Mouse (Mus musculus) layer of hippocampus, postnatal 14 days (tissue): ENCODE measurements at regions not wholly inside any gene's neighbourhood (a gene's known extent, or its start where the extent isn't known, plus 50 kb on each side); places are given as distances from the start of the nearest gene placed in this dataset.

Experiments
- DNase-seq, 2 experiments: peaks; one replicate each; pipeline ENCODE4 v3.0.0; 2021 to 2022; ENCODE audit warnings: low spot score in 2 of 2, mixed read lengths in 1 of 2

DNA sequence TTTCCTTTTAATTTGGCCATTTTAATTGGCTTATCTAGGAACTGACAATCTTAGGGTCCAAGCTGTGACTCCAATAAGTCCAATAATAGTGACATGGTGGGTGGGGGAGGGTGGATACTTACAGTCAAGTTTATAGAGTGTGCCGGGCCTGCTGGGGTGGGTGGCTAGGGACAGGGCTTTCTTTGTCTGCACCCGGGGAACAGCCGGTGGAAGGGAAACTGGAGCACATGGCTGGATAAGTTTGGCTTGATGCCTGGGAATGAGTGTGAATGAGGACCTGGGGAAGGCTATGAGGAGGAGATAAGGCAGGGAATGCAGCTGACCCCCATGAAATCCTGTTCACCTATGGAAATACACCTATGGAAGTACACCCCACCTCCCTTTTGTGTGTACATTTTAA is 81.7 kb upstream of the Cers4 start:
- peak in 1 of 2 experiments; percentile 39 for DNase-seq

DNA sequence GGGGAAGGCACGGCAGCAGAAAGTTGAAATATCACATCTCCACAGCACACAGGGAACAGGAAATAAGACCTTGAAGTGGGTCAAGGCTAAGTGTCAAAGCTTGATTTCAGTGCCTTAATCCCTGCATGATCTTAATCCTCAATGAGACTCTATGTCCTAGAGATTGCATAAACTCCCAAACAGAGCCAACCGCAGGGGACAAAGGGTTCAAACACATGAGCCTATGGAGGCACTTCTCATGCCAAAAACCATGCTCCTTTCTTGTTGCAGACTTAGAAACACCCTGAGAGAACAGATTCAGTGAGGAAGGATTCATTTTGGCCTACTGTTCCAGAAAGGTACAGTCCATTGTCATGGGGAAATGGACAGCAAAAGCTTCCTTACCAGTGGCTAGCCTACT is 81.0 kb upstream of the Cers4 start:
- DNase-seq, result no peak

DNA sequence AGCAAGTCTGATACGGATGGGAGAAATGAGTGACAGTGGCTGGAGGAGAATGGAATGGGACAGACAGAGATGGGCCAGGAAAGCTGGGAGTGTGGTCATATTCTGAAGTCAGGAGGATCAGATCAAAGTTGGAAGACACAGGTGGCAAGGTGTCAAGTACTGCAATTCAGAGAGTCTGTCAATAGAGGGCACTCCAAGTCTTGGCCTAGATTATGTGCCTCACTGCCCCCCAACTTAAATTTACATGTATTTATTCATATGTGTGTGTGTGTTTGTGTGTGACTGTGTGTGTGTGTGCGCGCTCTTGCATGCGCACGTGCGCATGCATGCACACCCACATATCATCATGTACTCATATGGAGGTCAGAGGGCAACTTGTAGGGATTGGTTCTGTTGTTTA is 79.6 kb upstream of the Cers4 start:
- DNase-seq, result peak; percentile 11 to 39

DNA sequence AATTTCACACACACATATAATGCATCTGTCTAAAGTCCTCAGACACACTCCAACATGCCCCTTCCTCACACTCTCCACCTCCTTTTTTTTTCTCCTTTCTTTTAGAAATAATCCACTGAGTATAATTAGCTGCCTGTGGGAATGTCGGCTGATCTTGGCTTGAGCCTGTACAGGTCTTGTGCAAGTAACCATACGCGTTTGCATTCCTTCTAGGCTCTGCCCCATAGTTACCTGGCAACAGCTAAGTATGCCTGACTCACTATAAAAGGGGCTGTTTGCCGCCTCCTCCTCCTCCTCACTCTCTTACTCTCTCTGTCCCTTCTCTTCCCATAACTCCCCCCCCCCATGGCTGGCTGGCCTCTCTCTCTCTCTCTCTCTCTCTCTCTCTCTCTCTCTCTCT is 79.1 kb upstream of the Cers4 start:
- no peak for DNase-seq

DNA sequence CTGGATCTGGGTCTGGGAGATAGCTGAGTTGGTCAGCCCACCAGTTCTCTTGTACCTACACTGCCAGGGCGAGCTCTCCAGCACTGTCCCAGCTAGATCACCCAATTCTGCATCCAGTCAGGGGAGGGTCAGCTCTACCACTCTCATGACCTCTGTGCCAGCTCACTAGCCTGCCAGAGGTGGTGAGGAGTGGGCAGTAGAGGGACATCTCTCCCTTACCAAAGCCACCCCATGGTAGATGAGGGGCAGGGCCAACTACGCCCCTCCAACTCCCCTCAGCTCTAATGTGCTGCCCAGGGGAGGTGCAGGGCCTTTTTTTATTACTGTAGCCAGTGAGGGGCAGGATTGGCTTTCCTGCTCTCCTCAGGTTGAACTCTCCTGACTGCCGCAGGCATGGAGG is 75.7 kb upstream of the Cers4 start:
- no peak for DNase-seq

DNA sequence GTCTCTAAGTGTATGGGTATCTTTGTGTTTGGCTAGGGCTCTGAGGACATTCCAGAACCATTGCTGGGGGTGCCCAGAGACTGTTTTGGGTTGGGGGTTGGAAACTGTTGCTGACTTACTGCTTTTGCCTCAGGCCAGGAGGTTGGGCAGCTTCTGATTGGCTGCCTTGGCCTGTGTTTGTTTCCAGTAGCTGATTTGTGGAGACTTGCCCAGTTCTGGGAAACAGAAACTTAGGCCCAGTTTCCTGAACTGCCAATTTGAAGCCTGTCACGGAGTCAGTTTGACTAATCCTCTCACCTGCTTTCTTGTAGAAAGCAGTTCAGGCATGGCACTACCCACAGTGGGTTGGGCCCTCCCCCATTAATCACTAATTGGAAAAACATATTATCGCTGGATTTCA is 59.7 kb upstream of the Cers4 start:
- DNase-seq, result no peak

DNA sequence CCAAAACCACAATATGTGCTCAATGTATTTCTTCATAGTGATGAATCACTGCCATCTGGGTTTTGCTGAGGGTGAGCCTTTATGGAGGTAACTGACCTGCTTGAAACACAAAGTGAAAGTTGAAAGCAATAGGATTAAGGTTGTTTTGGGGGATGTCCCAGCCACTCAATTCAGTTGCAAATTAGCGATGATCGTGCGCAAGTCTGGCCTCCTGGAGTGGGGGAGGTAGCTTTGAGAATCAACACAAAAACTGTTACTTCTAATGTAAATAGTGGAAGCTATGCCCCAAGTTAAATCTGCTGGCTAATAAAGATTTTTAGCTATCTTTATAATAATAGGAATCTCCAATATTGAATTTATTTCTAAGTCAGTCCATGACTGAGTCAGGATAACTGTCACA is 56.3 kb upstream of the Cers4 start:
- no peak for DNase-seq
